In the genomic region with DNA sequence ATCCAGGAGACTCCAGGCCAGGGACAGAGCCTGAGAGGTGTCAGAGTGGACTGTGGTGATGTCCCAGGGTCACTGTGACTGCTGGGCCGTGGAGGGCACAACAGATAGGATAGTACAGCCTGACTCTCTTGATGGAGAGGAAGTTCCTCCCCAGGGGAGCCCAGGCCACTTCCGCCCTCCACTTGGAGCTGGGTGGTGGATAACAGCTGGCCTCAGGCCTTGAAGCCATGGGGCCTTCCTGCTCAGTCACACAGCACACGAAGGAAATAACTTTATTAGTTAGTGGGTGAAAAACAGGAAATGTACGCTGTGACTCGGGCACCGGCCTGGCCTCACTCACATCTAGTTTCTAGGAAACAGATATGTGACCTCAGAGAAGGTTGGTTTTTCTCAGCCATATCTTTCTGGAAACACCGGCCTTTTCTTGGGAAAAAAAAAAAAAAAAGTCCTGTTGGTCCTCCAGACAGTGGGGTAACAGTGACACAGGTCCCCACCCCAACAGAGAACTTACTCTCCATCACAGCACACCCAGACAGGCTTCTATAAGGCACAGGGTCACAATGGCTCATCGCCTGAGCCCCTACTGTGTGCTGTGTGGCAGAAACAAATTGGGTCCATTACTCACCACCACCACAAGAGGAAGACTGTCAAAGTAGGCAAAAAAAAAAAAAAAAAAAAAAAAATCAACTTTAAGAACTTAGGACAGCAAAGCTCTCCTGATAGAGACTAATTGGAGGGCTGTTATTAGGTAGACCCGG, we compare ENCODE assay signal across 10 mouse cellular contexts.
DNase-seq lines count a peak whose midpoint lies in the region; ATAC-seq and TF ChIP-seq lines count a peak whose summit lies in the region.
"Had no signal": no experiment of that assay in that cellular context is flagged by ENCODE, and none has a peak within 500 bp of the region (broad histone marks: within the 10 kb centered on the region; RNA-seq: fewer than 3 reads in every experiment).

No protein-coding gene starts in this region.

- WGBS in intestine, embryonic 16.5 days = 63% methylated on average over 9 of the region's 9 CpGs
- WGBS in liver, postnatal 0 days (ENCODE audit: insufficient replicate concordance) = 40% methylated on average over 9 of the region's 9 CpGs
- 84% methylated on average over 9 of the region's 9 CpGs for WGBS in midbrain, embryonic 13.5 days
- WGBS in midbrain, postnatal 0 days = 84% methylated on average over 9 of the region's 9 CpGs

- ATAC-seq in intestine, embryonic 16.5 days = peak; percentile 60; the same call in 1 of the 2 replicates
- peak; percentile 84 for ATAC-seq in liver, postnatal 0 days
- no peak for ATAC-seq in midbrain, embryonic 13.5 days
- no peak for ATAC-seq in midbrain, postnatal 0 days (ENCODE audit: low FRiP score)
- ATAC-seq: Patski had no signal

- H3K36me3 ChIP-seq in intestine, embryonic 16.5 days (ENCODE audit: control insufficient read depth, insufficient read depth, low read length) = no peaks in the 10 kb centered on the region
- H3K36me3 ChIP-seq in liver, postnatal 0 days (replicated peaks; ENCODE audit: insufficient read depth, low read length) = no peaks in the 10 kb centered on the region
- no peaks in the 10 kb centered on the region for H3K36me3 ChIP-seq in midbrain, embryonic 13.5 days
- no peaks in the 10 kb centered on the region for H3K36me3 ChIP-seq in midbrain, postnatal 0 days (ENCODE audit: insufficient read depth, low read length)

- peaks cover 6% of the 10 kb centered on the region for H3K4me1 ChIP-seq in brown adipose tissue, adult 24 weeks (ENCODE audit: control insufficient read depth, insufficient read depth, insufficient read length, low read length)
- no peaks in the 10 kb centered on the region for H3K4me1 ChIP-seq in intestine, embryonic 16.5 days (ENCODE audit: control insufficient read depth, insufficient read depth, low read length)
- peaks cover 4% of the 10 kb centered on the region; the same call in 1 of the 2 replicates for H3K4me1 ChIP-seq in liver, postnatal 0 days (ENCODE audit: insufficient read depth)
- H3K4me1 ChIP-seq in midbrain, embryonic 13.5 days (replicated peaks) = no peaks in the 10 kb centered on the region
- H3K4me1 ChIP-seq in midbrain, postnatal 0 days (ENCODE audit: insufficient read depth, low read length) = no peaks in the 10 kb centered on the region

- TF ChIP-seq CTCF in liver, postnatal 0 days (IDR thresholded peaks at IDR 0.05; ENCODE audit: low read depth) = no peak
- no peak for TF ChIP-seq CTCF in midbrain, postnatal 0 days (IDR thresholded peaks at IDR 0.05)

- H3K9me3 ChIP-seq in intestine, embryonic 16.5 days (ENCODE audit: control insufficient read depth, low read length) = no peaks in the 10 kb centered on the region
- no peaks in the 10 kb centered on the region for H3K9me3 ChIP-seq in liver, postnatal 0 days (ENCODE audit: low read length)
- H3K9me3 ChIP-seq in midbrain, embryonic 13.5 days = no peaks in the 10 kb centered on the region
- no peaks in the 10 kb centered on the region for H3K9me3 ChIP-seq in midbrain, postnatal 0 days (ENCODE audit: low read length)

- no peak overlapping the region for H3K9ac ChIP-seq in intestine, embryonic 16.5 days (ENCODE audit: low read depth, low read length)
- H3K9ac ChIP-seq in liver, postnatal 0 days (replicated peaks) = no peak overlapping the region
- no peak overlapping the region for H3K9ac ChIP-seq in midbrain, embryonic 13.5 days (replicated peaks)
- no peak overlapping the region for H3K9ac ChIP-seq in midbrain, postnatal 0 days (replicated peaks; ENCODE audit: low read length, poor library complexity, severe bottlenecking)

- DNase-seq in 416B (ENCODE audit: low read depth) = peak; percentile 90
- peak; percentile 68 for DNase-seq in liver, postnatal 0 days
- DNase-seq in gastrocnemius, postnatal 25 days = no peak
- no peak for DNase-seq in left cerebral cortex, adult 9 months (ENCODE audit: low spot score in 2 of 2)
- no peak for DNase-seq in midbrain, postnatal 0 days (ENCODE audit: low spot score)

- no peak overlapping the region for H3K4me3 ChIP-seq in brown adipose tissue, adult 24 weeks (ENCODE audit: insufficient read depth, low read depth, low read length)
- no peak overlapping the region for H3K4me3 ChIP-seq in intestine, embryonic 16.5 days (ENCODE audit: low read length)
- no peak overlapping the region for H3K4me3 ChIP-seq in liver, postnatal 0 days (ENCODE audit: low read depth, low read length)
- no peak overlapping the region for H3K4me3 ChIP-seq in midbrain, embryonic 13.5 days (replicated peaks)
- no peak overlapping the region for H3K4me3 ChIP-seq in midbrain, postnatal 0 days (ENCODE audit: low read depth, low read length)
- H3K4me3 ChIP-seq: myocyte had no signal

- H3K4me2 ChIP-seq in intestine, embryonic 16.5 days (ENCODE audit: low read depth, low read length) = no peak overlapping the region
- no peak overlapping the region for H3K4me2 ChIP-seq in liver, postnatal 0 days (ENCODE audit: low read depth, low read length)
- no peak overlapping the region for H3K4me2 ChIP-seq in midbrain, embryonic 13.5 days (replicated peaks)
- no peak overlapping the region for H3K4me2 ChIP-seq in midbrain, postnatal 0 days (ENCODE audit: low read depth, low read length, poor library complexity, severe bottlenecking)

- peak; percentile 68 for TF ChIP-seq EP300 in liver, postnatal 0 days (IDR thresholded peaks at IDR 0.05; ENCODE audit: low read depth)

- peak overlapping the region; percentile 41 for H3K27ac ChIP-seq in brown adipose tissue, adult 24 weeks (replicated peaks; ENCODE audit: low read depth, low read length)
- H3K27ac ChIP-seq in intestine, embryonic 16.5 days (ENCODE audit: low read length) = peak overlapping the region; percentile 55
- peak overlapping the region; percentile 60 for H3K27ac ChIP-seq in liver, postnatal 0 days (ENCODE audit: low read depth)
- no peak overlapping the region for H3K27ac ChIP-seq in midbrain, embryonic 13.5 days
- no peak overlapping the region for H3K27ac ChIP-seq in midbrain, postnatal 0 days (ENCODE audit: low read depth, low read length)

- H3K27me3 ChIP-seq in intestine, embryonic 16.5 days (replicated peaks; ENCODE audit: control insufficient read depth, insufficient read depth, low read length) = no peaks in the 10 kb centered on the region
- H3K27me3 ChIP-seq in liver, postnatal 0 days (ENCODE audit: insufficient read depth, low read length) = no peaks in the 10 kb centered on the region
- no peaks in the 10 kb centered on the region for H3K27me3 ChIP-seq in midbrain, embryonic 13.5 days
- H3K27me3 ChIP-seq in midbrain, postnatal 0 days (ENCODE audit: insufficient read depth, low read length) = no peaks in the 10 kb centered on the region
- H3K27me3 ChIP-seq: Patski had no signal

Comparison
In these comparisons a context has a peak if more than half of its experiments do, and no peak if none do; other contexts are left out.
1. DNase-seq: peak in 416B (single experiment) and liver, postnatal 0 days (single experiment); none in gastrocnemius, postnatal 25 days (single experiment), left cerebral cortex, adult 9 months (0 of 2) and midbrain, postnatal 0 days (single experiment).
2. H3K27ac ChIP-seq: peak in brown adipose tissue, adult 24 weeks (single experiment), intestine, embryonic 16.5 days (single experiment) and liver, postnatal 0 days (single experiment); none in midbrain, embryonic 13.5 days (single experiment) and midbrain, postnatal 0 days (single experiment).
3. ATAC-seq: peak in intestine, embryonic 16.5 days (single experiment) and liver, postnatal 0 days (single experiment); none in midbrain, embryonic 13.5 days (single experiment) and midbrain, postnatal 0 days (single experiment).